Mouse (Mus musculus) kidney, adult 2 months (tissue): Measurements from ENCODE around the gene Ptch1.

ENCODE experiments used
- CTCF ChIP-seq: fragments of 200-500 bp; conservative IDR thresholded peaks from 2 replicates; pipeline ENCODE4 v1.5.1; 2011; ENCODE audit warnings: low read depth, mild to moderate bottlenecking, control low read depth, low read length, moderate library complexity, mixed read lengths; ENCODE audit not compliant: insufficient read depth, insufficient read length
- POLR2A ChIP-seq: fragments of 200-500 bp; IDR thresholded peaks from one replicate; pipeline ENCODE4 v1.6.1; 2011; ENCODE audit warnings: low read depth, low read length, control low read depth

- TF ChIP-seq CTCF (no peak), POLR2A (peak; percentile 55)
Measured at GRCm38 (mm10) chr13:63562972-63563780, 10.2 kb downstream of the Ptch1 start.
